Mouse (Mus musculus): ENCODE measurements at regions not wholly inside any gene's neighbourhood (a gene's known extent, or its start where the extent isn't known, plus 50 kb on each side); places are given as distances from the start of the nearest gene placed in this dataset.
A peak's percentile ranks its signal among the peaks of the same experiment; 100 is the strongest.

DNA sequence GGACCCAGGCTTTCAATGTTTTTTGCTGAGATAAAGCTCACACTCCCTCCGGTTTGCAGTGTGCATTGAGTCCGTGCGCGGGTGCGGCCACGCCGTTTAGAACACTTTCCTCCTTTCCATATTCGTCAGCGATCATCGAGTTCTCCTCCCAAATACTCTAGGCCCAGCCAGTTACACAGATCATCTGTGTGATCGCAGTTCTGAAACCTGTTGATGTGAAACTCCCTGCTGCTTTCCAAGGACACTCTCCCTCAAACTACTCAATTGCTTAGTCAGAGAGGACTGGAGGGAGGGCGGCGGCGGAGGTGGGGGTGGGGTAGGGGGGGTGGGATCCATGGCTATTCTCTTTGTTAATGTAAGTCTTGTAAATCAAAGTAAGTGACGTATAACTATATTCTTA, 394.2 kb upstream of the Pmfbp1 start:
- H3K79me2 ChIP-seq (ENCODE audit: control insufficient read depth, insufficient read depth), result no peaks in the 10 kb centered on the region
- no peaks in the 10 kb centered on the region for H3K36me3 ChIP-seq (ENCODE audit: control insufficient read depth, insufficient read depth)
- TF ChIP-seq MYOD1 (IDR thresholded peaks at IDR 0.05; ENCODE audit: control insufficient read depth in 1 of 3, insufficient read length in 2 of 3, low read depth in 2 of 3) (no peak), USF1 (IDR thresholded peaks at IDR 0.05; ENCODE audit: low read depth) (no peak), SRF (IDR thresholded peaks at IDR 0.05; ENCODE audit: control insufficient read depth, insufficient read length, low read depth) (no peak), REST (IDR thresholded peaks at IDR 0.05; ENCODE audit: insufficient read depth, insufficient read length) (no peak), POLR2AphosphoS2 (IDR thresholded peaks at IDR 0.05; ENCODE audit: insufficient read length, low read depth) (no peak), MAX (IDR thresholded peaks at IDR 0.05; ENCODE audit: low read depth) (no peak), CEBPB (IDR thresholded peaks at IDR 0.05; ENCODE audit: insufficient read depth, poor library complexity, severe bottlenecking) (no peak), POLR2A (IDR thresholded peaks at IDR 0.05; ENCODE audit: insufficient read length, low read depth) (no peak)
- H3K4me2 ChIP-seq (ENCODE audit: low read depth), result no peak overlapping the region
- no peaks in the 10 kb centered on the region for H3K27me3 ChIP-seq (ENCODE audit: control insufficient read depth, insufficient read depth, insufficient read length)
- H3ac ChIP-seq (ENCODE audit: control insufficient read depth, insufficient read length), result no peak overlapping the region
- H3K4me3 ChIP-seq, result no peak overlapping the region

DNA sequence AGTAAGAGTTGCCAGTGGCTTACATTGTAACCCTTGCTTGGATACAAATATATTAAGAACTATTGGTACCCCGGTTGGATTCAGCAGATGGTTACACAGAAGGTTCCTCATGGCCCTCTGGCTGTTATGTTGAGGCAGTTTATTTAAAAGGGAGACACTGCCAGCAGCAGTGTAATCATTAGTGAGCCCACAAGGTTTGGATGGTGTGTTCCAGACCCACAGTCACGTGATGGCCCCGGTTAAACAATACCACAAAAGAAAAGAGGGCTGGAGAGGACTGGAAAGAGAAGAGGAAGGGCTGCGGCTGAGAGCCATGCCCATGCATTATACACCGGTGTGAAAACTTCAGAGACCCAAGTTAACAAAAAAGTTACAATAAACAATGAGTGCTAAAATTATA, 392.4 kb upstream of the Pmfbp1 start:
- Histone ChIP-seq H3K4me2 (ENCODE audit: low read depth) (no peak overlapping the region), H3K79me2 (ENCODE audit: control insufficient read depth, insufficient read depth) (no peaks in the 10 kb centered on the region), H3ac (ENCODE audit: control insufficient read depth, insufficient read length) (no peak overlapping the region), H3K4me3 (no peak overlapping the region), H3K27me3 (ENCODE audit: control insufficient read depth, insufficient read depth, insufficient read length) (no peaks in the 10 kb centered on the region), H3K36me3 (ENCODE audit: control insufficient read depth, insufficient read depth) (no peaks in the 10 kb centered on the region)
- TF ChIP-seq TCF12 (IDR thresholded peaks at IDR 0.05; ENCODE audit: insufficient read depth, poor library complexity, severe bottlenecking) (no peak), CEBPB (IDR thresholded peaks at IDR 0.05; ENCODE audit: insufficient read depth, poor library complexity, severe bottlenecking) (no peak), POLR2A (IDR thresholded peaks at IDR 0.05; ENCODE audit: insufficient read length, low read depth) (no peak), MYOG (IDR thresholded peaks at IDR 0.05; ENCODE audit: control insufficient read depth in 1 of 3, insufficient read depth in 1 of 3, insufficient read length in 2 of 3, low read depth in 2 of 3) (no peak), TCF3 (IDR thresholded peaks at IDR 0.05; ENCODE audit: insufficient read length, low read depth) (no peak), REST (IDR thresholded peaks at IDR 0.05; ENCODE audit: insufficient read depth, insufficient read length) (no peak), MYOD1 (IDR thresholded peaks at IDR 0.05; ENCODE audit: control insufficient read depth in 1 of 3, insufficient read length in 2 of 3, low read depth in 2 of 3) (no peak), SRF (IDR thresholded peaks at IDR 0.05; ENCODE audit: control insufficient read depth, insufficient read length, low read depth) (no peak), POLR2AphosphoS2 (IDR thresholded peaks at IDR 0.05; ENCODE audit: insufficient read length, low read depth) (no peak), E2F4 (IDR thresholded peaks at IDR 0.05; ENCODE audit: insufficient read depth) (no peak)

DNA sequence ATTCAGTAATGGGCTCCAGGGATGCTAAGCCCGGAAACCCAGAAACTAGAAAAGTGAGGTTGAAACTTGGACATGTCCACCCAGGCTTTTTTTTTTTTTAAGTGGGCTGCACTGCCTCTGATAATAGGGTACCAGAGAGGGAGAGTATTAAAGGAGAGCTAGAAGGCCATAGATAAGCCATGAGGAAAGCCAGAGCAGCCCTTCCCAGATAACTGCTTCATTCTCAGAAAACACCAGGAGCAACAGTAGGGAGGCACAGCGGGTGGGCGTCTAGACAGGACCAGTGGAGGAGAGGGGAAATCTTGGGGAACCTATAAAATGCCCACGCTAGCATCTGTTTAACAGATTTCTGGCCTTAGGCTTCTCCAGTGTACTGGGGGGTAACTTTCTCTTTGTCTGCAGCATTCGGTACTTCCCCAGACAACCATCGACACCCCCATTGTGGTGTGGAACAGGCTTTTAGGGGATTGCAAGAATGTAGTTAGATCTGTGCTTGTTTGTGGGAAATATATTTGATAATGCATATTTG, 389.0 kb upstream of the Pmfbp1 start:
- Histone ChIP-seq H3K36me3 (ENCODE audit: control insufficient read depth, insufficient read depth) (no peaks in the 10 kb centered on the region), H3ac (ENCODE audit: control insufficient read depth, insufficient read length) (no peak overlapping the region), H3K4me2 (ENCODE audit: low read depth) (peak overlapping the region; percentile 53), H3K79me2 (ENCODE audit: control insufficient read depth, insufficient read depth) (no peaks in the 10 kb centered on the region), H3K27me3 (ENCODE audit: control insufficient read depth, insufficient read depth, insufficient read length) (no peaks in the 10 kb centered on the region), H3K4me3 (no peak overlapping the region)
- no peak for TF ChIP-seq TCF12 (IDR thresholded peaks at IDR 0.05; ENCODE audit: insufficient read depth, poor library complexity, severe bottlenecking)
- TF ChIP-seq MYOG (IDR thresholded peaks at IDR 0.05; ENCODE audit: control insufficient read depth in 1 of 3, insufficient read depth in 1 of 3, insufficient read length in 2 of 3, low read depth in 2 of 3), result no peak
- TF ChIP-seq CEBPB (IDR thresholded peaks at IDR 0.05; ENCODE audit: insufficient read depth, poor library complexity, severe bottlenecking), result no peak
- TF ChIP-seq MAX (IDR thresholded peaks at IDR 0.05; ENCODE audit: low read depth), result no peak
- TF ChIP-seq E2F4 (IDR thresholded peaks at IDR 0.05; ENCODE audit: insufficient read depth), result no peak

DNA sequence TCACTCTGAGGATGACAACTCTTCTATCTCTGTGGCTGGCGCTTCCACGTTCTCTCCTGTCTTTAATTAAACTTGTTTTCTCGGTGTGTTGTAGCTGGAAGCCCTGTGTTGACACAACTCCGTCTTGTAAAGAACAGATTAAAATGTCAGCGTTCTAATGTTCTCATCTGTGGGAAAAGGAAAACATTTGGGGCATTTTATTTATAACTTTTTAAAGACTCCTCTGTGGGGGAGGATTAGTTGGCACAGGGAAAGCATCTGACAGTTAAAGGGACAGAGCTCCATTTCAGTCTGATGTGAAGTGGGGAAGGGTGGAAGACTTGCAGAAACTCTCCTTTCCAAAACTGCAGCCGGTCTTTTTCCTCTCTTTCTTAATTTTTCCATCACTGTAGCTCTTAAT, 388.1 kb upstream of the Pmfbp1 start:
- no peaks in the 10 kb centered on the region for H3K79me2 ChIP-seq (ENCODE audit: control insufficient read depth, insufficient read depth)
- H3K27me3 ChIP-seq (ENCODE audit: control insufficient read depth, insufficient read depth, insufficient read length), result no peaks in the 10 kb centered on the region
- H3K4me2 ChIP-seq (ENCODE audit: low read depth), result peak overlapping the region; percentile 53
- TF ChIP-seq TCF3 (IDR thresholded peaks at IDR 0.05; ENCODE audit: insufficient read length, low read depth), result no peak
- TF ChIP-seq TCF12 (IDR thresholded peaks at IDR 0.05; ENCODE audit: insufficient read depth, poor library complexity, severe bottlenecking), result no peak
- no peak for TF ChIP-seq MAX (IDR thresholded peaks at IDR 0.05; ENCODE audit: low read depth)
- no peak for TF ChIP-seq SRF (IDR thresholded peaks at IDR 0.05; ENCODE audit: control insufficient read depth, insufficient read length, low read depth)
- no peak for TF ChIP-seq USF1 (IDR thresholded peaks at IDR 0.05; ENCODE audit: low read depth)
- no peak for TF ChIP-seq E2F4 (IDR thresholded peaks at IDR 0.05; ENCODE audit: insufficient read depth)
- no peak for TF ChIP-seq REST (IDR thresholded peaks at IDR 0.05; ENCODE audit: insufficient read depth, insufficient read length)
- H3K36me3 ChIP-seq (ENCODE audit: control insufficient read depth, insufficient read depth), result no peaks in the 10 kb centered on the region
- H3K4me3 ChIP-seq, result no peak overlapping the region
- no peak overlapping the region for H3ac ChIP-seq (ENCODE audit: control insufficient read depth, insufficient read length)

GRCm38 (mm10) chr8:109106971-109107370, 386.9 kb upstream of the Pmfbp1 start:
- Histone ChIP-seq H3K4me2 (ENCODE audit: low read depth) (no peak overlapping the region), H3K4me3 (no peak overlapping the region), H3ac (ENCODE audit: control insufficient read depth, insufficient read length) (no peak overlapping the region), H3K79me2 (ENCODE audit: control insufficient read depth, insufficient read depth) (no peaks in the 10 kb centered on the region), H3K27me3 (ENCODE audit: control insufficient read depth, insufficient read depth, insufficient read length) (no peaks in the 10 kb centered on the region), H3K36me3 (ENCODE audit: control insufficient read depth, insufficient read depth) (no peaks in the 10 kb centered on the region)
- TF ChIP-seq MYOD1 (IDR thresholded peaks at IDR 0.05; ENCODE audit: control insufficient read depth in 1 of 3, insufficient read length in 2 of 3, low read depth in 2 of 3) (no peak), TCF3 (IDR thresholded peaks at IDR 0.05; ENCODE audit: insufficient read length, low read depth) (no peak), CEBPB (IDR thresholded peaks at IDR 0.05; ENCODE audit: insufficient read depth, poor library complexity, severe bottlenecking) (no peak), MAX (IDR thresholded peaks at IDR 0.05; ENCODE audit: low read depth) (no peak), POLR2AphosphoS2 (IDR thresholded peaks at IDR 0.05; ENCODE audit: insufficient read length, low read depth) (no peak), MYOG (IDR thresholded peaks at IDR 0.05; ENCODE audit: control insufficient read depth in 1 of 3, insufficient read depth in 1 of 3, insufficient read length in 2 of 3, low read depth in 2 of 3) (no peak), SRF (IDR thresholded peaks at IDR 0.05; ENCODE audit: control insufficient read depth, insufficient read length, low read depth) (no peak), POLR2A (IDR thresholded peaks at IDR 0.05; ENCODE audit: insufficient read length, low read depth) (no peak), TCF12 (IDR thresholded peaks at IDR 0.05; ENCODE audit: insufficient read depth, poor library complexity, severe bottlenecking) (no peak), REST (IDR thresholded peaks at IDR 0.05; ENCODE audit: insufficient read depth, insufficient read length) (no peak), USF1 (IDR thresholded peaks at IDR 0.05; ENCODE audit: low read depth) (no peak), E2F4 (IDR thresholded peaks at IDR 0.05; ENCODE audit: insufficient read depth) (no peak)
